Mouse (Mus musculus) left cerebral cortex, postnatal 10 days (tissue): Measurements from ENCODE around the gene Btn2a2. TPM values are rescaled to one million over a fixed set of nuclear protein-coding genes. Genes with fewer than 3 reads are reported as not detected.
A peak's percentile ranks its signal among the peaks of the same experiment; 100 is the strongest.

Experiments
- DNase-seq, 2 experiments: peaks; one replicate each; pipeline ENCODE4 v3.0.0; 2021 to 2022; ENCODE audit warnings: low spot score in 2 of 2, mixed read lengths in 1 of 2; ENCODE audit errors: extremely low spot score in 1 of 2
- intact Hi-C: fragments of 180-260 bp; cut with DNase I; formaldehyde crosslinking; loops from one replicate; pipeline ENCODE4 v1.15.1; 2025
- total RNA-seq, 2 experiments: library from RNA; stranded (reverse); gene quantifications; 2 replicates each; pipeline ENCODE4 v1.2.3; 2021

The Btn2a2 gene
- total RNA-seq, 2 experiments from 2014 or later, result 0.75 to 0.88 TPM

DNA sequence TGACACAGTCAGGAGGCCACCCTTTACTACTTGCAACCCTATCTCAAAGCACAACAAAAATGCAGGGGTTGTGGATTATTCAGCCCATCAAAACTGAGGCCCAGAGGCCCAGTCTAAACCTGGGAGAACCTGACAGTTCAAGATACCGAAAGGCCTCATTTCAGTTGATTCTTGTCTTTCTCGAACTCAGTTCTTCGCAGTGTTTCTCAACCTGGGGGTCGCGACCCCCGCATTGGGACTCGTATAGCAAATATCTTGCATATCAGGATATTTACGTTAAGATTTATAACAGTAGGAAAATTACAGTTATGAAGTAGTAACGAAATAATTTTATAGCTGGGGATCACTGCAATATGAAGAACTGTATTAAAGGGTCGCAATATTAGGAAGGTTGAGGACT lies 37.2 kb upstream of the Btn2a2 start:
- DNase-seq, result no peak
- intact Hi-C loops, result no loop called here

DNA sequence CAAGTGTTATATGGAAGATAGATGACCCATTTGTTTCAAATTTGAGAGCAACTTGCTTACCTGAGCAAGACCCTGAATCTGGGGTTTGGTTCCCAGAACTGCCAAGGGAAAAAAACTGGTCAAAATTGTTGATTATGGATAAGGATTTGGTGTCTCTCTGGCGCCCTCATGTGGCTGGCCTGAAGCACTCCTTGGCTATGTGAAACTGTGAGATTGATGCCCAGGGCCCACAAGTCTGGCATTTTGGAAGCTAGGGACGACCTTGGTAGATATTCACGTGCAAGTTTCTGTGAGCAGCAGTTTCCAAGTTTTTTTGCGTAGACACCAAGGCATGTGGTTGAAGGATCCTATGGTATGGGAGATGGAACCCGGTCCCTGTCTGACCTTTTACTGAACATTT lies 36.0 kb upstream of the Btn2a2 start:
- intact Hi-C loops, result loop anchor here (5.0 kb wide), 1 partner anchor 1497 kb away; no protein-coding TSS in a partner anchor
- DNase-seq, result peak in 1 of 2 experiments; percentile 81

DNA sequence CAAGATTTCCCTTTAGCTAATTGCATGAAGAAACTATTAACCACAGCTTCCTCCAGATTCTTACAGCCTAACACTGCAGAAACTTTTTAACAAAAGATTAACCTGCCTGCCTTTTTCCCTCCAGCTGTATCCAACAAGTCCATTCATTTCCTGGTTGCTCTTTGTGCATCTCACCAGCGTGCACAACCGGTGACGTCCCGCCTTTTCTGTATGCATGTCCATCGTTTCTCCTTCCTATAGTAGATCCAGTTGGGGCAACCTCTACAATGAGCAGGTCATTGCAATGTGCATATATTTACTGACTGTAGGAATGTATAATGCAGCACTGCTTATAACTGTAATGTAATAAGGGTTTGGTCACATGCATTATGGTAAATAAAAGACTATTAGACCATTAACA lies 35.3 kb upstream of the Btn2a2 start:
- intact Hi-C loops, result loop anchor here (5.0 kb wide), 1 partner anchor 1497 kb away; no protein-coding TSS in a partner anchor
- DNase-seq, result no peak

DNA sequence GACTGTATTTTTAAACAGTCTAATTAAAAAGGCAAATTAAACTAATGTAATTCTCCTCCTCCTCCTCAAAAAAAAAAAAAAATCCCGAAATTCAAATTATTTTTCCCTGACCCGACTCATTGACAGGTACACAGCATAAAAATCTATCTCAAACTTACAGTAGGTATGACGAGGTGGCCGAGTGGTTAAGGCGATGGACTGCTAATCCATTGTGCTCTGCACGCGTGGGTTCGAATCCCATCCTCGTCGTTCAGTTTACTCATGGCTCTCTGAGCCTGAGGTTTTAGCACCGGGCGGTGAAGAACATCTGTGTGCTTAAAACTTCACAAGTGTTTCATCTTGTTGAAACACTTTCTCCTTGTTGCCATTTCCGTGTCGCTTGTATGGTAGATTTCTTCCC lies 33.0 kb upstream of the Btn2a2 start:
- intact Hi-C loops, result loop anchor here (5.0 kb wide), 1 partner anchor 1494 kb away; no protein-coding TSS in a partner anchor
- peak; percentile 66 to 75 for DNase-seq

DNA sequence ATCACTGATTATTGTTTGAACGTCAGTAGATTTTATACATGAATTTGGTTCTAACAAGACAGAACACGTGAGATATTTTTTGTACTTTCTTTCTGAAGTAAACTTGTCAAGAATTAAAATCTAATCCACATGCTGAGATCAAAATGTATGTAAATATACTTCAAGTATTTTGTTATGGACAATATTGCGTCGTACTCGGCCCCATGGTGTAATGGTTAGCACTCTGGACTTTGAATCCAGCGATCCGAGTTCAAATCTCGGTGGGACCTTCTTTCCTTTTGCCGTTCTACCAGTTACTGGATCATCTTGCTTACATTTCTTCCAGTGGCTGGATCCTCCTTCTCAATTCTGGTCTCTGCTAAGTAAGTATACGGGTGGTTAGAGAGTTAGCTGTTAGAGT lies 30.8 kb upstream of the Btn2a2 start:
- peak; percentile 67 to 86 for DNase-seq
- intact Hi-C loops, result loop anchor here (2.0 to 5.0 kb wide), 3 partner anchors 87 to 1577 kb away; no protein-coding TSS in a partner anchor

DNA sequence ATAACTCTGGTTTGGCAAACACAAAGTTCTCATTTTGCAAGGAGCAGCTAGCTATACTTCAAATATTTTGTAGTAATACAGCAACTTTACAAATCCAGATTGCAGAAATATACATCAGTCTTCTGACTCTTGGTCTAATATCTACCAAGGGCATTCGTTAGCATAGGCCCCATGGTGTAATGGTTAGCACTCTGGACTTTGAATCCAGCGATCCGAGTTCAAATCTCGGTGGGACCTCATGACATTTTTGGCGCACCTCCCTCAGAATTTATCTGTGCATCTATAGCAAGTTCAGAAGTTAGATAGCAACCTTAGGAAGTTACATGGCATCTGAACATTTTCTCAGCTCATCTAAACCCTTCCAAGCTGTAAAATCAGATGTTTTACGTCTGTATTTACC lies 30.2 kb upstream of the Btn2a2 start:
- intact Hi-C loops, result loop anchor here (2.0 to 5.0 kb wide), 3 partner anchors 86 to 1577 kb away; no protein-coding TSS in a partner anchor
- DNase-seq, result peak; percentile 61 to 77

DNA sequence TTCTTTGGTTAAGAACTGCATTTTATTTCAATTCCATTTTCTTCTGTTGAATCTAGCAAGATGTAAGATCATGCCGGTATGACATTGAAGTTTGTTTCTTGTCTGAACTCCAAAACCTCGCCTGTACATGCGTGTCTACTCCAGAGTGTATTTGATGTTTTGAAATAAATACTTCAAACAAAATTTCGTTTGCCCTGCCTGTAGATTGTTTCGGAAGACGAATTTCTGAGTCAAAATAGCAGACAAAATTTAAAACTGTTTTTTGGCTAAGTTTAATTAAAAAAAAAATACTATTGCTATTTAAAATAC lies 29.6 kb upstream of the Btn2a2 start:
- DNase-seq, result no peak
- intact Hi-C loops, result loop anchor here (2.0 to 5.0 kb wide), 3 partner anchors 85 to 1576 kb away; no protein-coding TSS in a partner anchor

DNA sequence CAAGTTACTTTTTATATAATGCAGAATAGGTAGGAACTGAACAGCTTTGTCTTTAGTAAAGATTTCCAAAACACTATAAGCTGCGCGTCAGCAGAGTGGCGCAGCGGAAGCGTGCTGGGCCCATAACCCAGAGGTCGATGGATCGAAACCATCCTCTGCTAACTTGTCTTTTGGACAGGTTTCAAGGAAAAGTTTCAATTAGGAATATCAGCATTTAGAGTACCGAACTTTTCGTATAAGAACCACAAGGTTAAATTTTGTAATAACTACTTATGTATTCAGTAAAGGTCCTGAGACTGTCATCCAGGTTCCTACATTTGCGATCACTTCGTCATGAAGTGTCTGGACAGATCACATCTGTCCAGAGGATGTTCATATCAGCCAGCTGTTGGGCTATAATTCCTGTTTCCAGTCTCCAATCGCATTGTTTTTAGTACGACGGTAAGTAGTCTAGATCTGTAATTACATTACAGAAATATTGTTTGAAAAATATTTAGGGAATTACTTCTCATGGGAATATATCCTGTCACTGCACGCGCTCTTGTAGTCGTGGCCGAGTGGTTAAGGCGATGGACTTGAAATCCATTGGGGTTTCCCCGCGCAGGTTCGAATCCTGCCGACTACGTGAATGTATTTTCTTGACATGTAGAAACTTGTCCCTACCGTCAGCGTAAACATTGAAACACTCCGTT lies 29.1 kb upstream of the Btn2a2 start:
- intact Hi-C loops, result loop anchor here (2.0 to 5.0 kb wide), 3 partner anchors 85 to 1575 kb away; no protein-coding TSS in a partner anchor
- peak; percentile 84 to 92 for DNase-seq

DNA sequence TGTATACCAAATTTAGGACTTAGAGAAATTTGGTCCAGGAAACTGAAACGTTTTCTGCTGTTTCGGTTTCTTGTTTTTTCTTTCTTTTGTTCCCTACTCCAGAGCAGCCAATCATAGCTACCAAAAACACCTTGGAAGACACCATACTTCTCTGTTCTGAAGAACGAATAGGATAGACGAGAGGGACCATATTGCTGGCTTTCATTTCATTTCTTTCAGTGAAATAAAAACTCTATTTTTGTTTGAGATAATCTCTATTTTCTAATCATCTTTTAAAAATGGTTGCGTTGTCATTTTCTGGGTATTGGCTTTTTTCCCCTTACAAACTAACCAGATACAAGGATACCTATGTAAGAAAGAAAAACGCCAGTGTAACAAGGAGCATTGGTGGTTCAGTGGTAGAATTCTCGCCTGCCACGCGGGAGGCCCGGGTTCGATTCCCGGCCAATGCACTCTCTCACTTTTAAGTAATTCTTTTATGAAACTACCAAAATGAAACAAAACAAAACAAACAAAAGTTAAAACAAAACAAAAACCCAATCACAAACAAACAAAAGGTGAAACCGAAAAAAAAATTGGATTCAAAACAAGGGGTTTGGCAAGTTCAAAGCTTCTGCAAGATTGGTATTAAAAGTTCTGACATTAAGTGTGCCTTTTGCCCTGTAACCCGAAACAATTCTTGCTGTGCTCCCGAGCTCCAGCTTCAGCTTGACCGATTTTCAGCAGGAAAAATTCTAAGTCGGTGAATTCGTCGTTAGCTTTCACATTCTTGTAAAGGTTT lies 28.4 kb upstream of the Btn2a2 start:
- DNase-seq, result peak; percentile 61 to 72
- intact Hi-C loops, result loop anchor here (5.0 kb wide), 2 partner anchors 215 to 1575 kb away; no protein-coding TSS in a partner anchor

DNA sequence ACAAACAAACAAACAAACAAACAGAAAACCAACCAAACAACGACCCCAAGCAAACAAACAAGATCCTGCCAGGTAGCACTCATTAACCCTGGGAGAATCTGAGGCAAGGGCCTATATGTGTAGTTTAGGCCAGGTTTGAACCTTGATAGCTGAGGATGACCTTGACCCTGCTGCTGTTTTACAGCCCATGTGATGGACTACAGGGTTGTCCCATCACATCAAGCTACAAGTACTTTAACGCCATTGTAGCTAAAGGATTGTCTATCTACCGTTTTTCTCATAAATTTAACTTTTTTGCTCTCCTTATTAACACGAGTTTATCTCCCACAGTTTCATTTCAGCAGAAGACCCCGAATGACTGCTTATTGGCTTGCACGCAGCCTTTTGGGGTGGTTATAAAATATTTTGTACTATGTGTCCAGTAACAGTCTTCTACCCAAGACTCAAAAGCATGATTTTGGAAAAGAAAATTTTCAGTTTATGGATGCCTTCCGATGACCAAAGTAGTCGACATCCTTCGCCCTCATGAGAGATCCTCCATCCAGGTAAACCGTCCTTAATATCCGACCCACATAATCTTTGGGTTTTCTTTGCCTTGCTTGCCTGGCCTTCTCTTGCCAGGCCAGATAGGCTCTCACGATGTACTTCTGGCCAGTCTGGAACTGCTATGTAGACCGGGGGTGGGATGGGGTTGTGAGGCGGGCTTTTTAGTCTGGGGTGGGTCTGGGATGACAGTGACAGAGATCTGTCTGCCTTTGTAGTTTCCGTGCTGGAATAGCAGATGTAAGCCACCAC lies 27.4 kb upstream of the Btn2a2 start:
- DNase-seq, result no peak
- intact Hi-C loops, result loop anchor here (5.0 kb wide), 2 partner anchors 214 to 1574 kb away; no protein-coding TSS in a partner anchor

DNA sequence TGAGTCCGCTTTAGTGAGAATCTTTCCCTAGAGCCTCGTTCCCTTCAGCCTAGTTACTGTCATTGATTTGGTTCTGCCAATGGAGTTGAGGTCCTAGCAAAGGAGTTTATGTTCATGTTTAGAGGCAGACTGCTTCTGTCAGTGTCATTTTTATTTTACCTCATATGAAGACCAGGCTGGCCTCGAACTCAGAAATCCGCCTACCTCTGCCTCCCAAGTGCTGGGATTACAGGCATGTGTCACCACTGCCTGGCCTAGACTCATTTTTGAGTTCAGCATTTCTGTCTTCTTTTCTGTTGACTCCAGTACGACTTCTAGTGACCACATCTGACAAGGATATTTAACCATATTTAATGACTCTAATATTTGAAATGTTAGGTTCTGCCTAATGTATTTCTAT lies 26.6 kb upstream of the Btn2a2 start:
- intact Hi-C loops, result loop anchor here (5.0 kb wide), 2 partner anchors 213 to 1573 kb away; no protein-coding TSS in a partner anchor
- DNase-seq, result no peak

DNA sequence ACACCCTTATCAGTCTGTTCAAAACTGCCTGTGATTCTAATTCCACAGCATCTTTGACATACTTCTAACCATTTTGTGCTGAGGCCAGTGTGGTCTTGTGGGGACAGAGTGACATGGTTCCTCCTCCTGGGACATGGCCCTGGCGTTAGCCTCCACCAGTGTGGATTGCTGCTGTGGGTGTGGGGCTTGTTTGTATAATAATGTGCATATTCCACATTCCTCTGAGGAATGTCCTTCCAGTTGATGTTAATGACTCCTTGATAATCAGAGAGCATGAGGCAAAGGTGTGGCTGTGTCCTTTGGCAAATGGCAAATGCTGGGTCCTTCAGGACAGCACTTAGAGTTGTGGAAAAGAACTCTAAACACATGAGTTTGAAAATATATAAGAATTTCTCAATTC lies 24.9 kb upstream of the Btn2a2 start:
- DNase-seq, result no peak
- intact Hi-C loops, result no loop called here

DNA sequence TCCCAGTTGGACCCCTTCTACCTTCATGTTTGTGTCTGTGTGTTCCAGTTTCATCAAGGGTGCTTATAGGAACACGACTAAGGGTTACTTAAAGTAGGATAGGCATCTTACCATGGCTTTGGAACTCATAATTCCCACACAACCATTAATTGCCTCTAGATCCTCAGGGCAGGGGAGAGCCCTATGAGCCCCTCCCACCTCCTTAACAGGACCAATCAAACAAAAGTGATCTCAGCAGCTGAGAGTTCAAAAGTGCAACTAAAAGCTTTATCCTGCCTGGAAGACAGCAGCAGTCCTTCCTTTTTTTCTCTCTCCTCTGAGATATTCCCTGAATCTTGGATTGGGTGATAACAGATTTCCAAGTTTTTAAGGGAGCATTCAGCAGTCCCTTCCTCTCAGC lies 21.5 kb upstream of the Btn2a2 start:
- intact Hi-C loops, result no loop called here
- DNase-seq, result no peak

DNA sequence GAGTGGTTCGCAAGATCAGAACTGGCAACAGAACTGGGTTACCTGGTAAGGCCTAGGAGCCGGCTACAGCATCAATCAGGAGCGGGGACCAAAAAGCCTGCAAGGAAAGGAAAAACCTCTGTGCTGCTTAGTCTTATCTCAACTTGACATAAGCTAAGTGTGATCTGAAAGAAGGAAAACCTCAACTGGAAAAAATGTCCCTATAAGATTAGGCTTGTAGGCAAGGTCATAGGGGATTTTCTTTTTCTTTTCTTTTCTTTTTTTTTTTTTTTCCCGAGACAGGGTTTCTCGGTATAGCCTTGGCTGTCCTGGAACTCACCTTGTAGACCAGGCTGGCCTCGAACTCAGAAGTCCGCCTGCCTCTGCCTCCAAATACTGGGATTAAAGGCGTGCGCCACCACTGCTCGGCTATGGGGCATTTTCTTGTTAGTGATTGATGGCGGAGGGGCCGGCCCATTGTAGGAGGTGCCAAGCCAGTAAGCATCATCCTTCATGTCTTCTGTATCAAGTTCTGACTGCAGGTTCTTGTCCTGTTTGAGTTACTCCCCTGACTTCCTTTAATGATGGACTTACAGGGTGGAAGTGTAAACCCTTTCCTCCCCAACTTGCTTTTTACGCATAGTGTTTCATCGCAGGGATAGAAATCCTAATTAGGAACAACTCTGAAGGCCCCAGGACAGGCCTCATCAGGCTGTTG lies 18.3 kb upstream of the Btn2a2 start:
- peak in 1 of 2 experiments; percentile 24 for DNase-seq
- intact Hi-C loops, result no loop called here

DNA sequence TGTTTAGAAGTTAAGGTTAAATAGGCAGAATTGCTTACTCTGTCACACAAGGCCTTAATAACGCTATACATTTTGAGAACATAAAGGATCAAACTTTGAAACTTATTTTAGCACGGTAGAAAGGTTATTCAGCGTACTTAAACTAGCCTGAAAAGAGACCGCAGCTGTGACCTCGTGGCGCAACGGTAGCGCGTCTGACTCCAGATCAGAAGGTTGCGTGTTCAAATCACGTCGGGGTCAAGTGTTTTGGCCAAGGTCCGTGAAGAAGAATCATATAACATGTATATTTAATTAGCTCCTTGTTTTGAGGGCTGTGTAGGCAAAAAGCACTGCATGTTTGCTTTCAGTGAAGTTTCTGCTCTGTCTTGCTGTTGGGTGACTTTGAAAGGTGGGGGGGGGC lies 17.7 kb upstream of the Btn2a2 start:
- DNase-seq, result peak in 1 of 2 experiments; percentile 26
- intact Hi-C loops, result no loop called here

DNA sequence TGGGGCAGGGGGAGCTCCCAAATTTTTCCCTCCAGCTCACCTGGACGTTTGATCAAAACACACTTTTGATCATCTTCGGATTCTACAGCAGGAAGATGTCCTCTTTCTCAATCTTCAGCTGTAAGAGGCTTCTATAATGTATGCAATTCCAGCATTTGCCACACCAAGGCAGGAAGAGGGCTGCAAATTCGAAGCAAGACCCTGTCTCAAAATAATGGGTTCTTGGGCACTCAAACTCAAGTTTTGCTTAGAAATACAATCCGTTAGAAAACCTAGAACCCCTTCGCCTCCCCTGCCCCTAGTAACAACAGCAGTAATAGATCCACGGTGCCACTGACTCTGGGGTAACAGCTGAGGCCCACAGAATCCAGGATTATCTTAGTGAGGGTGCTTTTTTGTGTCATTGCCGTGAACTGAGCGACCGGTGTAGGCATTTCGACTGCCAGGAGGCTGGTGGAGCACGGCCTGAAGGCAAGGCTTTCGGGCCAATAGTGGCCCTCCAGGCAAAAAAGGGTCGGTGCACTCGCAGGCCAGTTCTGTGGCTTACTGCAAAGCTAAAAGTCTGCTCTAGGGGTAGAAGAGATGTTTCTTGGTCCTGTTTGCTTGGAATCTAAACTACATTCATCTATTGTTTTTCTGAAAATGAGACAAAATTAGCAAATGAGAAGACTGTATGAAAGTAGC lies 17.1 kb upstream of the Btn2a2 start:
- no peak for DNase-seq
- intact Hi-C loops, result no loop called here

DNA sequence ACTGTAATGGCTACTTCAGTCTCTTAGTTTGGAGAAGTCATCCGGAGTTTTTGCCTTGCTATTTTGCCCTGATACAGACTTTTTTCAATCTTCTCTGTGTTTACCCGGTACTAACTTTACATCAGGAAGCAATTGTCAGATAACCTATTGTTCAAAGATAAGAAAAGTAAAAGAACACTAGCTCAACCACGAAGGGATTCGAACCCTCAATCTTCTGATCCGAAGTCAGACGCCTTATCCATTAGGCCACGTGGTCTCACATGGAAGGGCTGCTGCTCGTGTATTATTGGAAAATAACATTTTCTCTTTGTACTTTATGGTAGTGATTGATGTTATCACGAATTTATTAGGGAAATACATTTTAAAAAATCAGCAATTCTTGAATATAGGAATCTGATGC lies 15.1 kb upstream of the Btn2a2 start:
- intact Hi-C loops, result loop anchor here (5.0 kb wide), 1 partner anchor 36 kb away; the partner anchor contains the start of gene Btn1a1
- DNase-seq, result peak; percentile 28 to 45

DNA sequence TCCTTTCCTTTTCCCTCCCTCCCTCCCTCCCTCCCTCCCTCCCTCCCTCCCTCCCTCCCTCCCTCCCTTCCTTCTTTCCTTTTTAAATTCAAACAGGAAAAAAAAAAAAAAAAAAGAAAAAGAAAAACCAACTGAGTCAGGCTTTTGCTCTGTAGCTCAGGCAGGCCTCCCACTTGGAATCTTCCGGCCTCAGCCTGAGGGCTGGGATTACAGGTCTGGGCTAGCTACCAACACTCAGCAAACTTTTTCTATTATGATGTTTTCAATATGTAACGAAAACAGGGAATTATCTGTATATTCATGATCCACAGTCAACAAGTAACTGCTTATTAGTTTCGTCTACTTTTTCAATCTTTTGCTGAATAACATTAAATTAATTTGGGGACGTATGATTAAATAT lies 14.3 kb upstream of the Btn2a2 start:
- intact Hi-C loops, result loop anchor here (5.0 kb wide), 1 partner anchor 36 kb away; the partner anchor contains the start of gene Btn1a1
- DNase-seq, result no peak
